Mouse (Mus musculus) lung, postnatal 4 days (tissue): ENCODE results near the gene Cltrn.

Source experiments
- DNase-seq, 2 experiments: peaks; one replicate each; pipeline ENCODE4 v3.0.0; 2021

Cltrn gene

GRCm38 (mm10) chrX:164145463-164146250 is 57.0 kb downstream of the Cltrn start:
- DNase-seq: no peak

- DNase-seq: peak in 1 of 2 experiments; percentile 23
Observed at GRCm38 (mm10) chrX:164152703-164153102, 64.1 kb downstream of the Cltrn start.

- DNase-seq: no peak
Observed at GRCm38 (mm10) chrX:164153606-164154005, 65.0 kb downstream of the Cltrn start.

GRCm38 (mm10) chrX:164154594-164154993 is 66.0 kb downstream of the Cltrn start:
- DNase-seq: no peak

- no peak for DNase-seq
Observed at GRCm38 (mm10) chrX:164164681-164165080, 76.1 kb downstream of the Cltrn start.
